Mouse (Mus musculus): Measurements from ENCODE around the gene Hoxc4.

GRCm38 (mm10) chr15:103018636-103019035 lies at the start of gene Hoxc4:
- TF ChIP-seq CTCF (IDR thresholded peaks at IDR 0.05; ENCODE audit: extremely low read depth, insufficient read depth, insufficient read length, insufficient replicate concordance) (no peak), POLR2A (IDR thresholded peaks at IDR 0.05; ENCODE audit: low read depth, low read length) (no peak)

Data from spleen, adult 2 months (tissue).